Mouse (Mus musculus): ENCODE data around the gene Lipc. TPM values are rescaled to one million over a fixed set of nuclear protein-coding genes. Genes with fewer than 3 reads are reported as not detected.
"Not testable (repeated sequence)": the region's sequence is repeated elsewhere in the genome, so short reads cannot be mapped to it uniquely, and the experiment has no call there.

Lipc gene
- total RNA-seq, 1 experiment from 2014 or later, result not detected

DNA sequence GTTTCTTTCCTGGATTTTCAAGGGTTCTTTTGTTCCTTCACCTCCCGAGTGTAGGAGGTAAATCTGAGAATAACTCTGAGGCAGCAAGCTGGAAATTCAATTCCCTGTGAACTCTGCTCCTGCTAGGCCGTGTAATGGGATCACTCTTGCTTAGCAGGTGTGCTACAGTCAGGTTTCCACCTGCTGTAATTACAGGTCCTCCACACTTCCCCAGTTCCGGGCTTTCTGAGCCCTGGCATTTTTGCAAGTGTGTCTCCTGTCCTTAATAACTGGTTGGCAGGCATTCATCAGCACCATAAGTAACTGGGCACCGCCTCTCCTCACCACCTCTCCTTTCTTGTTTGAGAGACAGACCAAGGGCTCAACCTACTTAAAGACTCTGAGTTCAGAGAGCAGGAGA lies 76.5 kb downstream of the Lipc start:
- ATAC-seq (ENCODE audit: extremely low read depth, insufficient number of reproducible peaks, low FRiP score, poor library complexity, severe bottlenecking), result no peak

DNA sequence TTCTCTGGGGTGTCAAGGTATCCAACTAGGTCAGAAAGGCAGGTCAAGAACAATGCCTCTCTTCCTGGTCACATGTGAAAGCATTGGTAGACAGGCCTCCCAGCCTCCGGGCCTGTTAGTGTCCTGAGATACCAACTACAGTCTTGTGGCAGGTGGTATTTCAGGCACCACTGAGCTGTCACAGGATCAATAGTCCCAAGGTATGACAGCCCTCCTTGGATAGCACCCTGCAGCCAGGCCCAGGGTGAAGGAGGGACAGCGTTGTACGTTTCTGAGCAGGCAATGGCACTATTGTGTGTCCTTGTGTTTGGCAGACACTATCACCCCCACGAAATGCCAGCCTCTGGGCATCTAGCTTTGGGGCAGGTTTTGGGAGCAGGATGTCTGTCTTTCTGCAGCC lies 77.0 kb downstream of the Lipc start:
- ATAC-seq (ENCODE audit: extremely low read depth, insufficient number of reproducible peaks, low FRiP score, poor library complexity, severe bottlenecking), result no peak

DNA sequence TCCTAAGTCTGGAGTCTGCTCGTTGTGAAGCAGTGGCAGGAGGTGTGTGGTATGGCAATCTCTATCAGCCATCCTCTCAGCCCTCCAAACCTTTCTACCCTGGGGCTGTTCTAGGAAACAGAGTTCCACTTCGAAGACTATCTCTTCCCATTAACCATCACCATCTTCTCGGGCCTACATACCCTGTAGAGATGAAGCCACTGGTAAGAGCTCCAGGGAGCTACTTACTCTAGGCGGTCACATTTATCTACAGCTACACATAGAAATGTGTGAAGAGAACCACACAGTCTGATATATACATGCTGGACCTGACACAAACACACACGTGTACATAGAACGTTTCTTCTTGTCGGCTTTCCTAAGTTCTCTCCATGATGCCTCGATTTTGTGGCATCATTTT lies 79.4 kb downstream of the Lipc start:
- no peak for ATAC-seq (ENCODE audit: extremely low read depth, insufficient number of reproducible peaks, low FRiP score, poor library complexity, severe bottlenecking)

DNA sequence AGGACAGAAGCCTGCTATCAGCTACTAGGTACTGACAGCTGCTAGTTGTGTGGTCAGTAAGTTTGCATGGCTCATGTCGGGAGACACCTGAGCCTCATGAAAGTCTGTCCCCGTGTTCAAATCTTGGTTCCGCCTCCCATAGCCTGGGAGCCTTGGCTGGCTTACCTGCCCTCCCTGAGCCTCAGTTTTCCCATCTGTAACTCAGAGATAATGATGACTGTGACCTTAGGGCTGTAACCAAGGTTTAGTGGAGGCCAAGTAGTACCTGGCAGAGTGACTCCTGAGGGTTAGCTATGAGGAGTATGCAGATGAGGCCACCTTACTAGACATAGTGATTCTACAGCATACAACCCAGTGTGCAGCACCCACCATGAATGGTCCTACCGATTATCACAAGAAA lies 81.7 kb downstream of the Lipc start:
- ATAC-seq (ENCODE audit: extremely low read depth, insufficient number of reproducible peaks, low FRiP score, poor library complexity, severe bottlenecking), result no peak

DNA sequence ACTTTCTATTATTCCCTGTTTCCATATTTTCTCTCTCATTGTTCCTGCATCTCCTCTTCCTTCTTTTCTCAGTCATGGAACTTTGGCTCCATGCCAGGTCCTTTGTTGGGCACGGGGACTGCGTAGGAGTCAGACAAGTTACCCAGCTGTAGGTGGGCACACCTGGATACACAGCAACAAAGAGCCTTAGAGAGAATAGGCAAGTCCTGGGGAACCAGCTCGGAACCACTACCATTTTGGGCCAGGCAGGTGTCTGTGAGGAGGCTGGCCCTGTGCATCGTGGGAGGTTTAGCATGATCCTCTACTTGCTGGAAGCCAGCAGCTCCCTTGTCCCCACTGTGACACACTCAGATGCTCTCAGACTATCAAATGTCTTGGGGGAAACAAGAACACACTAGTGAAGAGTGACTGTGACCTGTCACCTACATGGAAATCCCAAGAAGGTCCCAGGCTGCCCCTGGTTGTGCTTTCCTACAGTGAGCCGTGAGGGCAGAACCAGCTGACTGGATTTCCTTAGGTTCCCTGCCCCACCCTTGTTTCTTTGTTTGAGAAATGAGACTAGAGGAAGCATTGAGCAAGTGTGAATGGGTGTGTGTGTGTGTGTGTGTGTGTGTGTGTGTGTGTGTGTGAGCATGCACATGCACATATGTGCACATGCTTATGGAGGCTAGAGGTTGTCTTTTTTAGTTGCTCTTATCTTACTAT lies 82.7 kb downstream of the Lipc start:
- ATAC-seq (ENCODE audit: extremely low read depth, insufficient number of reproducible peaks, low FRiP score, poor library complexity, severe bottlenecking), result no peak

DNA sequence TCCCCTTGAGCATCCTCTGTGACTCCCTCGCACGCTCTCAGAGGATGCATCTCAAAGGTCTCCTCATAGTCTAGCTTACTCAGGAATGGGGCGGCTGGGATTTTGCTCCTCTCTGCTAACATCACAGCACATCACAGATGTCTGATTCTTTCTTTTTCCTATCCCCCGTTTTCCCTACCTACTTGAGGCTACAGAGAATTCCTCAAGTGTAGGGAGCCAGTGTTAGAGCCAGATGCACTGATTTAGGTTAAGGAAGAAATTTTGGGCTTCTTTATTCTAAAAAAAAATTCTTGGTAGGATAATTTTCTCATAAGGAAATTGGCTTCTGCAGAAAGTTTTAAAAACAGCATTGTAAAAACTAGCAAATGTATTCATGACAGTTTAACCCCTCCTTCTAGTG lies 84.6 kb downstream of the Lipc start:
- ATAC-seq (ENCODE audit: extremely low read depth, insufficient number of reproducible peaks, low FRiP score, poor library complexity, severe bottlenecking), result no peak

DNA sequence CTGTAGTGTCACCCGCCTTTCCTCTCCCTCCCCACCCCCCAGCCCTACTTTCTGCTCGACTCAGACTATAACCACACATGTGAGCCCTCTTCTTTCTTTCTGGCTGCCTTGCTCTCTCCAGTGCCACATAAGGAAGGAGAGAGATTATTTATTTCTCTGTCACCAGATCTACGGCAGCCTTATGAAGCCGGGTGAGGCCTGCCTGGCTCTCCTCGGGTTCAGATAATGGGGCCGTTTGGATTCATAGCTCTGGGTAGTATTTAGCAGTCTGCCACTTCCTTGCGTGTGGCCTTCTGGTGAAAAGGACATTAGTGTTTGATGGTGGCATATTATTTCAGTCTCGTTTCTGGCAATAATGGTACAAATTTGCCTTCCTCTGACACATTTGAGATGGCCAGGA lies 88.0 kb downstream of the Lipc start:
- no peak for ATAC-seq (ENCODE audit: extremely low read depth, insufficient number of reproducible peaks, low FRiP score, poor library complexity, severe bottlenecking)

DNA sequence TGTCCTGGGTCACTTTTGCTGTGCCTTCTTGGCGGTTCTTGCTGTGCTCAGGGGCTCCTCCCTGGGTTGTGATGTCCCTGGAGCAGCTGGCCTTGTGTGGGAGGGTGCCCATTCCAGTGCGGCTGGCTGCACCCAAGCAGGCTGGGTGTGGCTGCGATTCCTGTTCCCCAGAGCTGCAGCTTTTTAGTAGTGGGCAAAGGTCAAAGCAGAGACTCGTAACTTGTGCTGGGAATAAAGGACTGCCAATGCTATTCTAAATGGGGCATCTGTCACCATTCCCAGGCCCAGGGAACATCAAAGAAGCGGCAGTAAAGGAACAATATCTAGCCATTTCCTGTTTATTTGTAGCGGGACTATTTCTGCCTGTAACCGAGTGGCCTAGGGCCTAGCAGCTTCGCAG lies 88.7 kb downstream of the Lipc start:
- no peak for ATAC-seq (ENCODE audit: extremely low read depth, insufficient number of reproducible peaks, low FRiP score, poor library complexity, severe bottlenecking)

DNA sequence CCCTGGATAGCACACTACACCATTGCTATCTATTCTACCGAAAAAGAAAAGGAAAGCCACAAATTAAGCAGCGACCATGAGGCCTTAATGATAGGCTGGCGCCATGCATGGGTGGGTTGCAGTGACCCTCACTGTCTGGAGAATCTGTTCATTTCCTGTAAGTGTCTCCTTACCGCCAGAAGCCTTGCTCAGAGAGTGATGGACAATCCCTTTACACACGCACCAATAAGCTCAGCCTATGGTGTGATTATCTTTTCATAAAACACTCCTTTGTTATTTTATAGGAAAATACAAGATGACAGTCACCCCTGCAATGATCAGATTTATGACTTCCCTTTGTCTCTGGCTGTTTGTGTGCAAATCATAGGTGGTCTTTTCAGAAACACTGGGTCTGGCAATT lies 92.8 kb downstream of the Lipc start:
- no peak for ATAC-seq (ENCODE audit: extremely low read depth, insufficient number of reproducible peaks, low FRiP score, poor library complexity, severe bottlenecking)

DNA sequence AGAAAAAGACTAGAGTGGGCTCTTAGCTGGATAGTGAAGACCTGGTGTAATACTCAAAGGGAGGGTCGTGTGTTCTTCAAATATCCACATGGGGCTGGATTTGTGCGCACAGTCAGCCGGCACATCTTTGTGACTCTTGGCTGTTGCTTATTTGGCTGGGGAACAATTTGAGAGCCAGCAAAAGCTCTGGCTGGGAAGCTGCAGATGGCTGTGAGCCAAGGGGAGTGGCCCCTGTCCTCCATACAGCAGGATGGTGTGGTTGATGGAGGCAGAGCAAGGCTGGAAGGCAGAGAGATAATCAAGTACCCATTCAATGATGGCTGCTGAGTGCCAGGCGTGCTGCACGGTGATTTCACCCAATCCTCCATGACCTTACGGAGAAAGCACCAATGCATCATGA lies 96.2 kb downstream of the Lipc start:
- ATAC-seq (ENCODE audit: extremely low read depth, insufficient number of reproducible peaks, low FRiP score, poor library complexity, severe bottlenecking), result no peak

DNA sequence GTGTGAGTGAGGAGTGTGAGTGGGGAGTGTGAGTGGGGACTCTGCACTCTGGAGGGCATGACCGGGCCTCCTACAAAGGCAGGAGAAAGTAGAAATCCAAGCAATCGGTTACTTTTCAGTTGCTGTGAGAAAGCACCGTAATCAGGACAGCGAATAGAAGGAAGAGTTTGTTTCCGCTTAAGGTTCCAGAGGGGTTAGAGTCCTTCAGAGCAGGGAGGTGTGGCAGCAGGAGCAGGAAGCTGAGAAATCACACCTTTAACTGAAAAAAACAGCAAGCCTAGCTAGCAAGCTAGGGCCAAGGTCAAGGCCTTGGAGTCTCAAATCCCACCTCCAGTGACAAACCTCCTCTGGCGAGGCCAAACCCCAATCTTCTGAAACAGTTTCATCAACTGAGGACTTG lies 97.1 kb downstream of the Lipc start:
- no peak for ATAC-seq (ENCODE audit: extremely low read depth, insufficient number of reproducible peaks, low FRiP score, poor library complexity, severe bottlenecking)

DNA sequence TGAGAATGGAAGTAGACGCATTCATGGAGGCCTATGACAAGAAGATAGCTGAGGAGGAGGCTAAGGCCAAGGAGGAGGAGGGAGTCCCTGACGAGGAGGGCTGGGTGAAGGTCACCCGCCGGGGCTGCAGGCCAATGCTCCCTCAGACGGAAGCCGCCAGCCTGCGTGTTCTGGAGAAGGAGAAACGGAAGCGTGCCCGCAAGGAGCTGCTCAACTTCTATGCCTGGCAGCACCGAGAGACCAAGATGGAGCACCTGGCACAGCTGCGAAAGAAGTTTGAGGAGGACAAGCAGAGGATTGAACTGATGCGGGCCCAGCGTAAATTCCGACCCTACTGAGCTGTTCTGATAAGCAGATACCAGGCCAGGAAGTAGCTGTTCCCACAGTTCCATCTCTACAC lies 98.9 kb downstream of the Lipc start:
- not testable (repeated sequence) for ATAC-seq (ENCODE audit: extremely low read depth, insufficient number of reproducible peaks, low FRiP score, poor library complexity, severe bottlenecking)

DNA sequence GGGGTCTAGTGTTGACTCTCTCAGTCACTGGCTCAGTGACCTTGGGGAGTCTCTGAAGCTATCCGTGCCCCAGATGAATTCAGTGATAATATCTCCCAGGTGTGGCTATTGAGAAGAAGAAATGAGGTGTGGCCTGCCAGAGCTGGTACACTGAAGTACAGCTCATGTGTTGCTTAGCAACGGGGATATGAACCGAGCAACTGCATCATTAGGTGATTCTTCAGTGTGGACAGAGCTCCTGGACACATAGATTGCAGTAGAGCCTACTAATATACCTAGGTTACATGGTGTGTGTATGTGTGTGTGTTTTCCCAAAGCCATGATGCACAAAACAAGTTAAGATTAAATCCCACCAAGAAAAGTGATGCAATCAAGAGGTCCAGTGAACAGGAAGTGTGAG lies 100.5 kb downstream of the Lipc start:
- ATAC-seq (ENCODE audit: extremely low read depth, insufficient number of reproducible peaks, low FRiP score, poor library complexity, severe bottlenecking), result no peak

DNA sequence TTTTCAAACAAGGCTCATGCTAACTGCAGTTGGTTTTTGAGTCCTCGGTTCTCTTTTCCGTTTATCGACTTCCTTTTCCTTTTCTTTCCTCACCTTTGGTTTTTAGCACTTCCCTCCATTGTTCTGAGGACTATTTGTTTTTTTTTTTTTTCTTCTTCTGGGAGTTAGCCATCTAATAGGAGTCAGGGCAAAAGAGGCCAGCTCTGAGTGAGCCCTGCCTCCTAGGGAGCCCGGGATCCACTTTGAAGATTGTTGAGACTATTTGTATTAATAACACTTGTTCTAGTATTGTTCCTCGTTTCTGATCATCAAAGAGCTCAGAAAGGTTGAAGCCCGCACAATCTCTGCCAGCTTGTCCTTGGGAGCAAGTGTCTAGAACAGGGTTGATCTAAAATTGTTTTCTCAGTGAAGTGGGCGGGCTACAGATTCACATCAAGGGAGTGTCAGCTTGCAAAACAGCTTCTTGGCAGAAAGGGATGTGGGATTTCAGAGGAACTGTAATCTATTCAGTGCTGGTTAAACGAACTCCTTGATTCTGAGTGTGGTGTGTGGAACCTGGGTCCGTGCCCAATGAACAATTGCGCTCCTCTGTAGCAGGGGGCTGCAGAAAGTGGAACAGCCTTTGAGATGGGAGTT lies 103.8 kb downstream of the Lipc start:
- no peak for ATAC-seq (ENCODE audit: extremely low read depth, insufficient number of reproducible peaks, low FRiP score, poor library complexity, severe bottlenecking)

DNA sequence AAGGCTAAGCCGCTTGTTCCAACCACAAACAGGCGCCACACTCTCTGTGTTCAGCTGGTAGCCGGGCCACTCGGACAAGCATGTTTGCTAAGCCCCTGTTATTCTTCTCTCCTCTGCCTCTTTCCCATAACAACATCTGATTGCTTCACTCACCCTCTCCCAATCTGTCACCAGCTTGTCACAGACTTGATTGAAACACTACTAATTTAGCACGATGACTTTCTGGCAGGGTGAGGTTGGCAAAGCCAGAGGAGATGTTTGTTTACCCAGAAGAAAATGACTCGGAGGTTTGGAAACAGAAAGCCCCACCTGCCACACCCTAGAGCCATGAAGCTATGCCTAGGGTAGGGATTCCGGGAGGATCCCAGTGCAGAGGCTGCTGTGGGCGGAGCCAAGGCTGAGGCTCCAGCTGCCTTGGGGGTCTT lies 104.4 kb downstream of the Lipc start:
- no peak for ATAC-seq (ENCODE audit: extremely low read depth, insufficient number of reproducible peaks, low FRiP score, poor library complexity, severe bottlenecking)

DNA sequence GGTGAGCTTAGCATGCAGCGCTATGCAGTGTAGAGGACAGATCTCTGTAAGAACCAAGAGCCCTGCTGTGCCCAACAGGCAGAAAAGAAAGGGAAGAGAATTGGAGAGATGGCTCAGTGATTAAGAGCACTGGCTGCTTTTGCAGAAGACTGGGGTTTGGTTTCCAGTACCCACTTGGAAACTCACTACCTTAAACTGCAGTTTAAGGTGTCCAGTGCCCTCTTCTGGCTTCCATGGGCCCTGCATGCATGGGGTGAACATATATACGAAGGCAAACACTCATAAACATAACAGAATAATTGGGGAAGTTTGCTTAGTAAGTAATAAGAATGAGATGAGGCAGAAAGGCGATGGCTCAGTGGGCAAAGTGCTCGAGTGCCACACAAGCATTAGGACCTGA lies 108.8 kb downstream of the Lipc start:
- ATAC-seq (ENCODE audit: extremely low read depth, insufficient number of reproducible peaks, low FRiP score, poor library complexity, severe bottlenecking), result no peak

DNA sequence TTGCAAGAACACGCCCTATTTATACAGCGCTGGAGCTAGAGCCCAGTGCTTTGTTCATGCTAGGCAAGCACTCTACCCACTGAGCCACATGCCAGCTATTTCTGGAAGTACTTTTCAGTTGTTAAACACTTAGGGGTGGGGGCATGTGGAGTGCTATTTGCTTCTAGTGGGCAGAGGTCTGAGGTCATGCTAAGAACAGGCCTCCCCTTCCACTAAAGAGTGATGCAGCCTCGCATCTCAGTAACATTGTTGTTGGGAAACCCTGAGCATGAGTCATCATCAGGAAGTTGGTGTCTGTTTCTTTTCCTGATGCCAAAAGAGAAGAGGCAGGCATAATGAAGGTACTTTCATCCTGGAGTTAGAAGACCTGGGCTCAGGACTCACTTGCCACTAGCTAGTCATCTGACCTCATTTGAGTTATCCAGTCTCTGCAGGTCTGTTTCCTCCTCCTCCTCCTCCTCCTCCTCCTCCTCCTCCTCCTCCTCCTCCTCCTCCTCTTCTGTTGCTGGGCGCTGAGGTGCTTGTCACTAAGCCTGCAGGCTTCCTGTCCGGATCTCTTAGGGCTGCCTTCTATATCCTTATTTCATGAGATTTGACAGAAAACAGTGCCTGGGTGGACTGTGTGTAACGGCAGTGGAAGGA lies 109.6 kb downstream of the Lipc start:
- ATAC-seq (ENCODE audit: extremely low read depth, insufficient number of reproducible peaks, low FRiP score, poor library complexity, severe bottlenecking), result peak; percentile 37; the same call in 1 of the 2 replicates

DNA sequence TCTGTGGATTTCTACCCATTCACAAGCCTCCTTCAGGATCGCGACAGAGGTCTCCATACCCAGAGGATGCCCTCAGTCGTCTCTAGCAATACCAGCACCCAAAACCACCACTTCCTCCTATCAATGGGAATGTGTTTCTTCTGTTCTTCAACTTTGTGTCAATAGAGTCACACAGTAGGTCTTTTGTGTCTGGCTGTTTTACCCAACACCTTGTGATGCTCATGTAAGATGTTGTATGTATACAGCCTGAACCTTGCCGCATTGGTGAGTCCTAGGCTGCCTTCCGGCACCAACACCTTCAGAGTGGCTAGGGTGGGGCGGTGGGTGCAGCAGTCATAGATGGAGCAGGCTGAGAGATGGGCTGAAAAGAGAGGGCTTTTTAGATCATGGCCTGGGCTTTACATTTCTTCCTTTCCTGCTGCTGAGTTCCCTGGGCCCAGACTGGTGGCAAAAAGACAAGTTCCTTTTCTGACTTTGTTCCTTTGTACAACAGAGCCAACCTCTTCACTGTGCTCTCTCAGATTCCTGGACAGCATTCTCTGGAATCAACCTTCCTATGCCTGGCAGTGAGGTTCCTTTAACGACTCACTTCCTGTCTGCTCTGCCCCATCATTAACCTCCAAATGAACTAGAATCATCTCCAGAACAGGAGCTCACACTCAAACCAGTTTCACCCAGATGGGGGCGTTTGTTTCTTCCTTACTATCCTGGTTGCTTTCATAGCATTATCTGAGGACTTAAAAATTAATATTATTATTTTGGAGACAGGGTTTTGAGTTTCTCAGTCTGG lies 110.4 kb downstream of the Lipc start:
- no peak for ATAC-seq (ENCODE audit: extremely low read depth, insufficient number of reproducible peaks, low FRiP score, poor library complexity, severe bottlenecking)

DNA sequence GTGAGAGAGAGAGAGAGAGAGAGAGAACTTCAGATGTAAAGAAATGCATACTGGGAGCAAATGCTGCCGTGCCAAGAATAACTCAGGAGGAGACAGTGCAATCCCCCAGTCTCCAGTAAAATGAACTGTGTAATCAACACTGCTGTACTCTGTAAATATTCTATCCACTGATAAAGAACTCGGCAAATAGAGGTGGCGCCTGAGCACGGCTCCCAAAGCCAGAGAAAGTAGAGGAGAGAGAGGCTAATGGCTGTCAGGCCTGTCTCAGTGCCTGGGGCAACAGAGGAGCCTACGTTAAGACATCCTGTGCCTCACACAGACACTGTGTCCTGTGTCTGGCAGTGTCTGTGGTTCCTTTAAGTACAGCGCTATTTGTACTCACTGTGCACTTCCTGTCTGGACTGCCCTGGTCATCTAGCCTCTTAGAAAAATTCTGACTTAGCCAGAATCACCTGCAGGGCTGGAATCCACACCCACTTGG lies 111.1 kb downstream of the Lipc start:
- ATAC-seq (ENCODE audit: extremely low read depth, insufficient number of reproducible peaks, low FRiP score, poor library complexity, severe bottlenecking), result no peak

Data from neutrophil, adult 5-6 weeks (primary cell).